Mouse (Mus musculus) bone marrow, adult 2 months (tissue): ENCODE data around the gene Prelp.

Source experiments
- CTCF ChIP-seq: fragments of 200-500 bp; IDR thresholded peaks from 2 replicates; pipeline ENCODE4 v1.5.1; 2011; ENCODE audit warnings: low read length, control low read depth; ENCODE audit not compliant: control insufficient read depth, insufficient read depth
- POLR2A ChIP-seq: fragments of 200-500 bp; IDR thresholded peaks from 2 replicates; pipeline ENCODE4 v1.6.1; 2011; ENCODE audit warnings: low read depth, mild to moderate bottlenecking, control low read depth, low read length, borderline replicate concordance; ENCODE audit not compliant: control insufficient read depth

- TF ChIP-seq CTCF (no peak), POLR2A (no peak)
Observed at GRCm38 (mm10) chr1:133969427-133969826, 48.2 kb upstream of the Prelp start.
